Mouse (Mus musculus): ENCODE data around the gene Timm8a2. TPM values are rescaled to one million over a fixed set of nuclear protein-coding genes. Genes with fewer than 3 reads are reported as not detected.
"Not testable (repeated sequence)": the region's sequence is repeated elsewhere in the genome, so short reads cannot be mapped to it uniquely, and the experiment has no call there.

Gene Timm8a2
- total and polyA plus RNA-seq, 3 experiments, result not detected

- no peaks in the 10 kb centered on the region for H3K79me2 ChIP-seq (replicated peaks; ENCODE audit: control insufficient read depth, extremely low read depth, insufficient read depth, poor library complexity, severe bottlenecking)
- no peak overlapping the region for H3K27ac ChIP-seq (ENCODE audit: insufficient read depth, low read depth)
- TF ChIP-seq RAD21 (IDR thresholded peaks at IDR 0.05; ENCODE audit: low read depth, low read length) (peak; percentile 95), IRF4 (IDR thresholded peaks at IDR 0.05; ENCODE audit: low read depth, low read length) (peak; percentile 51; the same call in 1 of the 2 replicates), TBP (conservative IDR thresholded peaks at IDR 0.05; ENCODE audit: low read depth, low read length) (no peak), MYC (IDR thresholded peaks at IDR 0.05; ENCODE audit: low read depth, low read length) (0 out of 2 replicates have a peak, but pooled peaks have one; percentile 34), USF1 (IDR thresholded peaks at IDR 0.05; ENCODE audit: low read depth, low read length) (no peak), MXI1 (IDR thresholded peaks at IDR 0.05; ENCODE audit: low read depth, low read length) (0 out of 2 replicates have a peak, but pooled peaks have one; percentile 21), ZNF384 (IDR thresholded peaks at IDR 0.05; ENCODE audit: low read depth, low read length) (no peak), ZC3H11A (IDR thresholded peaks at IDR 0.05; ENCODE audit: low read depth, low read length) (peak; percentile 72), SMC3 (IDR thresholded peaks at IDR 0.05; ENCODE audit: low read depth, low read length) (peak; percentile 87), SIN3A (IDR thresholded peaks at IDR 0.05; ENCODE audit: low read length) (0 out of 2 replicates have a peak, but pooled peaks have one; percentile 17), E2F4 (IDR thresholded peaks at IDR 0.05; ENCODE audit: insufficient replicate concordance, low read depth, low read length) (0 out of 2 replicates have a peak, but pooled peaks have one; percentile 43), CTCF (conservative IDR thresholded peaks at IDR 0.05 in 1 of 2, IDR thresholded peaks at IDR 0.05 in 1 of 2; ENCODE audit: low read depth in 2 of 2, low read length in 2 of 2) (peak; percentile 91 to 99)
- H3K4me2 ChIP-seq (ENCODE audit: insufficient read depth, low read depth, poor library complexity, severe bottlenecking), result no peak overlapping the region
- in situ Hi-C loops (cut with MboI; ENCODE audit: low pct_ligation_motif_present, low pct_unique_long_range_greater_than_20kb, low sequenced_read_pairs) (loop anchor here (5.0 to 10.0 kb wide), 3 partner anchors 110 to 197 kb away; no protein-coding TSS in a partner anchor), dilution Hi-C loops (cut with MboI; ENCODE audit: extremely low pct_ligation_motif_present, extremely low pct_unique_long_range_greater_than_20kb, low sequenced_read_pairs) (no loop called here)
- H3K4me3 ChIP-seq (replicated peaks in 1 of 3; ENCODE audit: low read depth in 2 of 3, low read length in 2 of 3, poor library complexity in 1 of 3), result no peak overlapping the region
- peaks cover 41 to 97% of the 10 kb centered on the region in 2 experiments for H3K4me1 ChIP-seq (ENCODE audit: control insufficient read depth in 1 of 2, insufficient read depth in 2 of 2)
- peak; percentile 70 for DNase-seq (ENCODE audit: extremely low read depth)
- H3K27me3 ChIP-seq (replicated peaks), result no peaks in the 10 kb centered on the region
- H3K9me3 ChIP-seq (replicated peaks; ENCODE audit: low read length), result peaks cover 4% of the 10 kb centered on the region
- H3K36me3 ChIP-seq (replicated peaks in 1 of 2; ENCODE audit: control insufficient read depth in 1 of 2, insufficient read depth in 1 of 2, low read length in 1 of 2), result no peaks in the 10 kb centered on the region
- no peak overlapping the region for H3K9ac ChIP-seq (ENCODE audit: insufficient read depth, low read depth)
Measured at GRCm38 (mm10) chr14:122064519-122064918, 30.0 kb downstream of the Timm8a2 start.

- in situ Hi-C loops (cut with MboI; ENCODE audit: low pct_ligation_motif_present, low pct_unique_long_range_greater_than_20kb, low sequenced_read_pairs), result loop anchor here (10.0 kb wide), 1 partner anchor 109 kb away; no protein-coding TSS in a partner anchor
Measured at GRCm38 (mm10) chr14:122066243-122066642, 31.8 kb downstream of the Timm8a2 start.

GRCm38 (mm10) chr14:122068036-122068435 lies 33.6 kb downstream of the Timm8a2 start:
- dilution Hi-C loops (cut with MboI; ENCODE audit: extremely low pct_ligation_motif_present, extremely low pct_unique_long_range_greater_than_20kb, low sequenced_read_pairs); H3K79me2 ChIP-seq (replicated peaks; ENCODE audit: control insufficient read depth, extremely low read depth, insufficient read depth, poor library complexity, severe bottlenecking); H3K27ac ChIP-seq (ENCODE audit: insufficient read depth, low read depth); H3K9ac ChIP-seq (ENCODE audit: insufficient read depth, low read depth); H3K9me3 ChIP-seq (replicated peaks; ENCODE audit: low read length); H3K4me3 ChIP-seq (replicated peaks in 1 of 3; ENCODE audit: low read depth in 2 of 3, low read length in 2 of 3, poor library complexity in 1 of 3); H3K4me2 ChIP-seq (ENCODE audit: insufficient read depth, low read depth, poor library complexity, severe bottlenecking); DNase-seq (ENCODE audit: extremely low read depth); H3K36me3 ChIP-seq (replicated peaks in 1 of 2; ENCODE audit: control insufficient read depth in 1 of 2, insufficient read depth in 1 of 2, low read length in 1 of 2); H3K27me3 ChIP-seq (replicated peaks): not testable (repeated sequence)
- in situ Hi-C loops (cut with MboI; ENCODE audit: low pct_ligation_motif_present, low pct_unique_long_range_greater_than_20kb, low sequenced_read_pairs), result loop anchor here (10.0 kb wide), 1 partner anchor 107 kb away; no protein-coding TSS in a partner anchor
- H3K4me1 ChIP-seq (ENCODE audit: control insufficient read depth in 1 of 2, insufficient read depth in 2 of 2), result peaks cover 40 to 95% of the 10 kb centered on the region in 2 experiments

More at GRCm38 (mm10) chr14:122066243-122066642, 31.8 kb downstream of the Timm8a2 start:
- no peak overlapping the region for H3K9ac ChIP-seq (ENCODE audit: insufficient read depth, low read depth)
- no peak overlapping the region for H3K27ac ChIP-seq (ENCODE audit: insufficient read depth, low read depth)
- H3K9me3 ChIP-seq (replicated peaks; ENCODE audit: low read length), result peaks cover 4% of the 10 kb centered on the region
- dilution Hi-C loops (cut with MboI; ENCODE audit: extremely low pct_ligation_motif_present, extremely low pct_unique_long_range_greater_than_20kb, low sequenced_read_pairs), result no loop called here
- no peaks in the 10 kb centered on the region for H3K36me3 ChIP-seq (replicated peaks in 1 of 2; ENCODE audit: control insufficient read depth in 1 of 2, insufficient read depth in 1 of 2, low read length in 1 of 2)
- no peaks in the 10 kb centered on the region for H3K79me2 ChIP-seq (replicated peaks; ENCODE audit: control insufficient read depth, extremely low read depth, insufficient read depth, poor library complexity, severe bottlenecking)
- DNase-seq (ENCODE audit: extremely low read depth), result no peak
- TF ChIP-seq MYC (IDR thresholded peaks at IDR 0.05; ENCODE audit: low read depth, low read length), result no peak
- no peak for TF ChIP-seq EP300 (IDR thresholded peaks at IDR 0.05; ENCODE audit: low read length)
- no peak for TF ChIP-seq HCFC1 (IDR thresholded peaks at IDR 0.05; ENCODE audit: low read depth, low read length)
- TF ChIP-seq PAX5 (IDR thresholded peaks at IDR 0.05; ENCODE audit: low read length), result no peak
- no peak overlapping the region for H3K4me2 ChIP-seq (ENCODE audit: insufficient read depth, low read depth, poor library complexity, severe bottlenecking)
- peaks cover 34 to 94% of the 10 kb centered on the region in 2 experiments for H3K4me1 ChIP-seq (ENCODE audit: control insufficient read depth in 1 of 2, insufficient read depth in 2 of 2)
- H3K27me3 ChIP-seq (replicated peaks), result no peaks in the 10 kb centered on the region
- H3K4me3 ChIP-seq (replicated peaks in 1 of 3; ENCODE audit: low read depth in 2 of 3, low read length in 2 of 3, poor library complexity in 1 of 3), result no peak overlapping the region
